Mouse (Mus musculus) left cerebral cortex, postnatal 25 days (tissue): Measurements from ENCODE around the gene Usp19. TPM values are rescaled to one million over a fixed set of nuclear protein-coding genes. Genes with fewer than 3 reads are reported as not detected.

Source experiments
- DNase-seq, 2 experiments: peaks; one replicate each; pipeline ENCODE4 v3.0.0; 2022; ENCODE audit warnings: low spot score in 2 of 2, mixed read lengths in 1 of 2
- intact Hi-C: fragments of 180-260 bp; cut with DNase I; formaldehyde crosslinking; loops from one replicate; pipeline ENCODE4 v1.15.1; 2025
- total RNA-seq, 2 experiments: library from RNA; stranded (reverse); gene quantifications; 2 replicates each; pipeline ENCODE4 v1.2.3; 2021

Usp19 gene
- total RNA-seq, 2 experiments from 2014 or later = 143 to 147 TPM

DNA sequence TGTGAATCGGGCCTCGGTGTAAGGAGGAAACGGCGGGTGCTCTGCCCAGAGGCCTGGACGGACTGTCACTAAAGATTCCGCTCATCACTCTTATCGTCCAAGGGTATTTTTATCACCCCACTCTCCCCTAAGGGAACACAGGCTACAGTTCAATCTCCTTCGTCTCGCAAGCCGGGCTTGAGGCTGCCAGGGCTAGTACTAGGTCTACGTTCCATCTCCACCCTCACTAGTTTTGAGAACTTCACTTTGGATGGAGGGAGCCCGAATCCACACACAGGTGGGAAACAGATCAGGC lies 831 bp downstream of the Usp19 start:
- intact Hi-C loops = loop anchor here (2.0 kb wide), 1 partner anchor 18 kb away; no protein-coding TSS in a partner anchor

DNA sequence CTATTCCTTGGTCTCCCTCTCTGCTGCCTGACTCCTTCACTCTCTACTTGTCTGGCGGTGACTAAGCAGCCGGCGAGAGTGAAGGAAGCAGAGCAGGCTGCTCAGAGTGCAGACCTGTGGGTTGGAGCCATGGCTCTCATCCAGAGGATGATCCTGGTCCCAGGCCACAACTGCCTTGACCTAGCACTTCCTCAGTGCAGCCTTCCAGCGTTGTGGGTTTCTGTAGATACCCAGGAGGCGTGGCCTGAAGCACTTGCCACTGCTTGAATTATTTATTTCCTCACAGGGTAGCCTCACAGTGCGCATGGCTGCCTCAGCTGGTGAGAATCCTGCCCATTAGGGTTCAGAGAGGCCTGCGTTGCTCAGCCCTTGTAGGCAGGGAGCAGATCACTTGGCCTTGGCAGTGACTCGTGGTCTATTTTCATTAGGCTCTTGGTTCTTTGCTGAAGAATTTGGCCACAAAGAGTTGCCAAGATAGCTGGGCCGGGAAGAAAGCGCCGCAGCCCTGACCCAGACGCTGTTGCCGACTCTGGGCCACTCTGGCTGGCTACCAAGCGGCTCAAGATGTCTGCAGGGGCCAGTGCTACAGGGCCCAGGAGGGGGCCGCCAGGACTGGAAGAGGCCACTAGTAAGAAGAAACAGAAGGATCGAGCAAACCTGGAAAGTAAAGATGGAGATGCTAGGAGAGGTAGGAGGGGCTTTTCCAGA lies 1.8 kb downstream of the Usp19 start:
- intact Hi-C loops = no loop called here
- peak in 1 of 2 experiments; percentile 13 for DNase-seq

More for the DNA sequence above, 831 bp downstream of the Usp19 start:
- DNase-seq = no peak

GRCm38 (mm10) chr9:108493246-108493645 lies 2.8 kb downstream of the Usp19 start:
- DNase-seq = no peak
- intact Hi-C loops = no loop called here

DNA sequence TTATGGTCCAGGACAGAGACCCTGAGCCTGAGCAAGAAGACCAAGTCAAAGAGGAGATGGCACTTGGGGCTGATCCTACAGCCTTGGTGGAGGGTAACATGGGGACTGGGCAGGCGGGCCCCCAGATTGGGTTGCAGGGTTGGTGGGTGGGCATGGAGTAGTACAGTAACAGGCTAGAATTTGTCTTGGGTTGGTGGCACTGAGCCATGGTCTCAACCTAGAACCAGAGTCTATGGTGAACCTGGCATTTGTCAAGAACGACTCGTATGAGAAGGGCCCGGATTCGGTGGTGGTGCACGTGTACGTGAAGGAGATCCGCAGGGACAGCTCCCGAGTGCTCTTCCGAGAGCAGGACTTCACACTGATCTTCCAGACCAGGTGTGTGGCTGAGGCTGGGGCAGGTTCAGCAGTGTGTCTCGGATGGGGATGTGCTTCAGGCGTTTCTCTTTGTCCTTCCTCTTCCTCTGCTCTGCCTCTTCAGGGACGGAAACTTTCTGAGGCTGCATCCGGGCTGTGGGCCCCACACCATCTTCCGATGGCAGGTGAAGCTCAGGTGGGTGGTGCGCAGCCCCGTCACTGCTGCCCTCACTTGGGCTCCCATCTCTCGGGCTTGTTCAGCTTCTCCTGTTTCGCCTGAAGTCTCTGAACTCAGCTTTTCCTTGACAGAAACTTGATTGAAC lies 3.9 kb downstream of the Usp19 start:
- intact Hi-C loops = no loop called here
- DNase-seq = no peak

- DNase-seq = no peak
- intact Hi-C loops = no loop called here
Measured at GRCm38 (mm10) chr9:108494905-108495304, 4.5 kb downstream of the Usp19 start.

DNA sequence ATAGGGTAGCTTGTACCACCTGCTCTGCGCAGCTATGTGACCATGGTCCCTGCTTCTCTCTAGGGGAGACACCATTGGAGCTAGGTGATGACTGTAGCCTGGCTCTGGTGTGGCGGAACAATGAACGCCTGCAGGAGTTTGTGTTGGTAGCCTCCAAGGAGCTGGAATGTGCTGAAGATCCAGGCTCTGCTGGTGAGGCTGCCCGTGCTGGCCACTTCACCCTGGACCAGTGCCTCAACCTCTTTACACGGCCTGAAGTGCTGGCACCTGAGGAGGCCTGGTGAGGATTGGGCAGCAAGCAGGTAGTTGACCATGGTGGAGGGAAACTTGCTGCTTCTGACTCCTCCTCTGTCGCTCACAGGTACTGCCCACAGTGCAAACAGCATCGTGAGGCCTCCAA lies 8.8 kb downstream of the Usp19 start:
- intact Hi-C loops = no loop called here
- no peak for DNase-seq

GRCm38 (mm10) chr9:108499943-108500342 lies 9.5 kb downstream of the Usp19 start:
- intact Hi-C loops = no loop called here
- DNase-seq = no peak

- no peak for DNase-seq
- intact Hi-C loops = no loop called here
Measured at GRCm38 (mm10) chr9:108506901-108507300, 16.5 kb downstream of the Usp19 start.

GRCm38 (mm10) chr9:108507619-108508434 lies 17.4 kb downstream of the Usp19 start, which contains the start of gene Qars:
TSS of gene Qars (plus strand) at chr9:108507706.
- intact Hi-C loops = loop anchor here (2.0 kb wide), 1 partner anchor 17 kb away; the partner anchor contains the start of gene Usp19
- peak; percentile 93 to 98 for DNase-seq

- DNase-seq = no peak
- intact Hi-C loops = loop anchor here (2.0 kb wide), 1 partner anchor 18 kb away; the partner anchor contains the start of gene Usp19
Measured at GRCm38 (mm10) chr9:108508776-108509175, 18.4 kb downstream of the Usp19 start.

- intact Hi-C loops = no loop called here
Measured at GRCm38 (mm10) chr9:108516380-108517251, 26.2 kb downstream of the Usp19 start, which contains the start of gene Qrich1. TSS of gene Qrich1 (plus strand) at chr9:108516806.

DNA sequence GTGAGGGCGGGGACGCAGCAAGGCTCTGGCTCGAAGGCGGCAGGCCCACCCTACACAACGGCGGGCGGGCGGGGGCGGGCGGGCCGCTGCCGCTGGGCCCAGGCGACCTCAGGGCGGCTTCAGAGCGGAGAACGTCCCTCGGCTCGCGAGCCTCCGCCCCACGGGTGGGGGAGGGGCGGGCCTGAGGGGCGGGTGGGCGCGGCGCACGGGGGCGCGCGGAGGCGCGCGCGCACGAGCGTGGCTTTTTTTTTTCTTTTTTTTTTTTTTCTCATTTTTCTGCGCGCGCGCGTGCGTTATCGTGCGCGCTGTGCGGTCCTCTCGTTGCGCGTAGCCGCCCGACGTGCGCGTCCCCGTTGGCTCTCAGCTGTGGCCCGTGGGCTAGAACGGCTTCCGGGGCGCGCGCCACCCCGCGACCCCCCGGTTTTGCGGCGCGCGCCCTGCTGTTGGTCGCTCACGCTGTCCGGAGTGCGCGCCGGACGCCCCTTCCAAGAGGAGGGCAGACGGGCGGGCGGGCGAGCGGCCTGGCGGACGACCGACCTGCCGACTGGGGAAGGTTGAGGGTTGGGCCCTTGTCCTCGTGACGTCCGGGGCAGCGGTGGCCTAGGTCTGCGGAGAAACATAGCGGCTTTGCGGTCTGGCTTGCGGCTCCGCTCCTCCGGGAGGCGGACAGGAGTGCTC lies 27.0 kb downstream of the Usp19 start:
- DNase-seq = peak; percentile 85 to 86
- intact Hi-C loops = no loop called here

More at GRCm38 (mm10) chr9:108516380-108517251, 26.2 kb downstream of the Usp19 start, which contains the start of gene Qrich1:
- DNase-seq = peak; percentile 96 to 97

DNA sequence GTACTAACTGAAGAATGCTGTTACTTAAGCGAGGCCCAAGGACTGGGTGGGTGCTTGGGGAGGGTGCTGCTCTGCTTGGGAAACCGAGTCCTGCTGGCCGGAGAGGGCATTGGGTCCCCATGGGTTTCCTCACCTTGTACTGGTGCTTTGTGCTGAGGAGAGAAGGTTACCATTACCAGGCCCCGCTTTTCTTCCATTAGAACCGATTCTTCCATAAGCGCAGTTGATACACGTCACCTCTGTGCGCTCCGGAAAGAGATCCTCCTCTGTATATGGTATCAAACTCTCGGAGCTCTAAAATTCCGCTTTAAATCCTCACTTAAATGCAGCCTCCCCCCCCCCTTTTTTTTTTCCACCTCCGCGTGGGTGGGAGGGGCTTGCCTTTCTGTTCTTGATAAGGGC lies 27.5 kb downstream of the Usp19 start:
- intact Hi-C loops = no loop called here
- DNase-seq = peak; percentile 53 to 71

- intact Hi-C loops = no loop called here
- no peak for DNase-seq
Measured at GRCm38 (mm10) chr9:108521604-108522003, 31.2 kb downstream of the Usp19 start.

GRCm38 (mm10) chr9:108523341-108523740 lies 32.9 kb downstream of the Usp19 start:
- intact Hi-C loops = no loop called here
- no peak for DNase-seq

- no peak for DNase-seq
- intact Hi-C loops = no loop called here
Measured at GRCm38 (mm10) chr9:108525400-108525799, 35.0 kb downstream of the Usp19 start.

DNA sequence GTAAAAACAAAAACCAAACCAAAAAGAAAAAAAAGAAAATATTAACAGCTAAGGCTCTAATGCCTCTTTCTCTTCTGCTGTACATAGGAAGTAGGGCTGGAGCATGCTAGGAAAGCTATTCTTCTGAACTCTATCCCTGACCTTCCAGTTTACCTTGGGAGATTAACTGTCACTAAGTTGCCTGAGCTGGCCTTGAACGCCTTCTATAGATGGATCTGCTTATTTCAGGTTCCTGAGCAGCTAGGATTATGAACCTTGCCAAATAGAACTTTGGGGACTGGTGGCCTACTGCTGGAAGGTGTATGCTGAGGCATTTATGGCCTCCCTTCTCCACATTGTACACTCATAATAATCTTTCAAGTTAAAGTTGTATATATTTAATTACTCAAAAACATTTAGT lies 40.6 kb downstream of the Usp19 start:
- intact Hi-C loops = no loop called here
- no peak for DNase-seq

GRCm38 (mm10) chr9:108531496-108531895 lies 41.1 kb downstream of the Usp19 start:
- intact Hi-C loops = no loop called here
- no peak for DNase-seq

DNA sequence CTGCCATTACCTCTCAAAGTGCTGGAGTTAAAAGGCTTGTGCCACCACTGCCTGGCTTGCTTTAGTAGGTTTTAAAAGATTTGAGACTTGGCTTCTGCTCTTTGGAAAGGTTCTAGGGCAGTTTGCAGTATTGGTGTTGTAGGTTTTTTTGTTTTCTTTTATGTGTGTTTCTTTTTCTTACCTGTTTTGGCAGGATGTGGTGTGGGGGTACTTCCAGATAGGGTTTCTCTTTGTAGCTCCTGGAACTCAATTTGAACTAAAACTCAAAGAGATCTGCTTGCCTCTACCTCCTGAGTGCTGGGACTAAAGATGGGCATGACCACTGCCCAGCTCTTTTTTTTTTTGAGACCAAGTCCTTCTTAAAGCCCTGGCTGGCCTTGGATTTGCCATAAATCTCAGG lies 50.4 kb downstream of the Usp19 start:
- DNase-seq = no peak
- intact Hi-C loops = no loop called here
